Mouse (Mus musculus) monocyte, adult 59 days (primary cell): ENCODE data around the gene Ttc36. TPM values are rescaled to one million over a fixed set of nuclear protein-coding genes. Genes with fewer than 3 reads are reported as not detected.

Experiments
- total RNA-seq, 2 experiments: library from RNA; stranded (reverse); gene quantifications; one replicate each; pipeline ENCODE4 v1.2.4; 2023

The Ttc36 gene
- 1 to 10 TPM in 1 of 2 experiments, under 1 TPM in 1; 0.82 to 1.5 TPM for total RNA-seq

GRCm38 (mm10) chr9:44802808-44803450 lies at the start of gene Ttc36:
Gene Ttc36 (minus strand): TSS chr9:44803072.

GRCm38 (mm10) chr9:44799102-44799957 lies 3.5 kb downstream of the Ttc36 start, which contains the start of gene Tmem25:
Gene Tmem25 (minus strand): TSS chr9:44799307.

GRCm38 (mm10) chr9:44767101-44768028 lies 35.5 kb downstream of the Ttc36 start, which contains the start of the genes Arcn1 and Ift46:
Gene Arcn1 (minus strand): TSS chr9:44767845.
Gene Ift46 (plus strand): TSS chr9:44767908.

Other genes with a start within 250 kb of the Ttc36 start
- gene Cxcr5, start 241.2 kb downstream of the Ttc36 start, total RNA-seq: 1 to 10 TPM in 1 of 2 experiments, under 1 TPM in 1; 0.27 to 1.2 TPM
- 100 to 1,000 TPM; 132 to 134 TPM for gene Ddx6, start 198.2 kb downstream of the Ttc36 start, total RNA-seq
- not detected for gene Treh, start 129.8 kb downstream of the Ttc36 start, total RNA-seq
- gene Phldb1, start 67.9 kb downstream of the Ttc36 start, total RNA-seq: 10 to 100 TPM in 1 of 2 experiments, 1 to 10 TPM in 1; 7.3 to 11.1 TPM
- 100 to 1,000 TPM; 125 to 130 TPM for gene Arcn1, start 35.2 kb downstream of the Ttc36 start, total RNA-seq
- 10 to 100 TPM; 37.6 to 48.1 TPM for gene Ift46, start 35.2 kb downstream of the Ttc36 start, total RNA-seq
- gene Tmem25, start 3.8 kb downstream of the Ttc36 start, total RNA-seq: 1 to 10 TPM in 1 of 2 experiments, under 1 TPM in 1; 0.70 to 1.2 TPM
- gene Kmt2a, start 78.2 kb upstream of the Ttc36 start, total RNA-seq: 10 to 100 TPM; 52.0 to 56.5 TPM
- 100 to 1,000 TPM; 209 to 218 TPM for gene Atp5l, start 117.7 kb upstream of the Ttc36 start, total RNA-seq
- gene Ube4a, start 162.5 kb upstream of the Ttc36 start, total RNA-seq: 10 to 100 TPM; 79.7 to 83.3 TPM
- 1 to 10 TPM; 3.2 to 4.6 TPM for gene Cd3g, start 177.4 kb upstream of the Ttc36 start, total RNA-seq
- 1 to 10 TPM; 2.6 to 3.8 TPM for gene Cd3d, start 178.7 kb upstream of the Ttc36 start, total RNA-seq
- 1 to 10 TPM; 3.1 to 4.5 TPM for gene Cd3e, start 206.6 kb upstream of the Ttc36 start, total RNA-seq
- gene Mpzl2, start 236.7 kb upstream of the Ttc36 start, total RNA-seq: not detected